Comparison of ENCODE assay signal across 8 mouse cellular contexts in the genomic region with DNA sequence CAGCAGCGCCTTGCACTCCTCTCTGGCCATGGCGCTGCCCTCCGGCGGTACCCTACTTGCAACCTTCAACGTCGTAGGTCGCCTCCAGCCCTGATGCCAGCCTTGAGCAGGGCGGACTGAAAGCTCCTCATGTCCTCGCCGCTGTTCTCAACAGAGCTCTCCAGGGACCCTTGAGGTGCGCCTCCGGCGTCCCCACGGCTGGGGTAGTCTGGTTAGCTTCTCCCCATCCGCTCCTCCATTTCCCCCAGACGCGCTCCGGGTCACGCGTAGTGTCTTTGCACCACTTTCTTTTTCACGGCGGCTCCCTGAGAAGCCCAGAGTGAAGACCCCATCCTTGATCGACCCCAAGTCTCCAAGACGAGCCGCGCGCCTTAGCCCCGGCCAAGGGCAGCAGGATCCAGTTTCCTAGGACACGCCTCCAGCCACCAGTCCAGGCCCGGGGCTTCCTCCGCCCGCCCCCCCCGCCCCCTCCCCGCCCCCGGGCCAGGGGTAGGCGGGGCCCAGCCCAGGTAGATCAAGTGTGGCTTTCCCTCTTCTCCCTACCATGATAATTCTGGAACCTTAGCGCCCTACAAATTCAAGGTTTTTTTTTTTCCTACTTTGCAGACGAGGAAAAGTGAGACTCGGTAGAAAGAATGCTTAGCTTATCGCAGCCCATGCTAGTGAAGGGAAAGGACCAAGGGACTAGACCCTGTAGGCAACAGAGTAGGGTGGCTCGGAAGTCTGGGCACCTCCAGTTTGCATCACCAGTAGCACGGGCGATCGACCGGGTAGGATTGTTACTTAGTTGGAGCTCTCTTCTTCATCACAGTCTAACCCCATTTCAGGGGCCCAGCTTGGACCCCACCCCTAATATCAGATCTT. TPM values are rescaled to one million over a fixed set of nuclear protein-coding genes. Genes with fewer than 3 reads are reported as not detected.
DNase-seq lines count a peak whose midpoint lies in the region; ATAC-seq and TF ChIP-seq lines count a peak whose summit lies in the region.

A gene (minus strand): TSS at position 392 of the 864 bp plus-strand sequence.

- no peak within 1 kb of the TSS for H3K27ac ChIP-seq in limb, embryonic 11.5 days (replicated peaks; ENCODE audit: low read depth, low read length)
- H3K27ac ChIP-seq in midbrain, embryonic 10.5 days (replicated peaks) = peak within 1 kb of the TSS; percentile 88

- H3K4me1 ChIP-seq in limb, embryonic 11.5 days (ENCODE audit: control insufficient read depth, insufficient read depth, low read length) = peaks cover 13% of the 10 kb centered on the region
- H3K4me1 ChIP-seq in midbrain, embryonic 10.5 days = peaks cover 50% of the 10 kb centered on the region

- H3K36me3 ChIP-seq in C2C12 (ENCODE audit: control insufficient read depth, insufficient read depth) = no peaks in the 10 kb centered on the region
- H3K36me3 ChIP-seq in limb, embryonic 11.5 days (ENCODE audit: control insufficient read depth, insufficient read depth, low read length) = no peaks in the 10 kb centered on the region
- no peaks in the 10 kb centered on the region for H3K36me3 ChIP-seq in midbrain, embryonic 10.5 days

- peaks cover 7% of the 10 kb centered on the region for H3K79me3 ChIP-seq in C2C12 (ENCODE audit: low read depth)

- H3K27me3 ChIP-seq in C2C12 (ENCODE audit: control insufficient read depth, insufficient read depth, insufficient read length) = peaks cover 21% of the 10 kb centered on the region
- peaks cover 23% of the 10 kb centered on the region for H3K27me3 ChIP-seq in limb, embryonic 11.5 days (ENCODE audit: control insufficient read depth, insufficient read depth, low read length)
- H3K27me3 ChIP-seq in midbrain, embryonic 10.5 days (ENCODE audit: low read depth, poor library complexity, severe bottlenecking) = peaks cover 46% of the 10 kb centered on the region

- under 1% methylated on average over 44 of the region's 45 CpGs for WGBS in limb, embryonic 11.5 days
- under 1% methylated on average over 45 of the region's 45 CpGs for WGBS in midbrain, embryonic 10.5 days

- peak within 1 kb of the TSS; percentile 63 for H3ac ChIP-seq in C2C12 (ENCODE audit: control insufficient read depth, insufficient read length, low read depth)

- DNase-seq in ZHBTc4 (ENCODE audit: low read depth, low spot score) = peak; percentile 89
- DNase-seq in heart, postnatal 36 days = peak; percentile 31 to 39
- peak; percentile 84 for DNase-seq in limb, embryonic 11.5 days (ENCODE audit: low spot score)
- peak; percentile 81 for DNase-seq in midbrain, embryonic 10.5 days (ENCODE audit: low spot score)
- DNase-seq in spleen, postnatal 4 days (ENCODE audit: low spot score in 2 of 2) = peak; percentile 27 to 74
- no peak for DNase-seq in adipocyte (ENCODE audit: low spot score)

- TF ChIP-seq CTCF in C2C12 (IDR thresholded peaks at IDR 0.05; ENCODE audit: control insufficient read depth, insufficient read depth, insufficient read length) = no peak

- H3K4me3 ChIP-seq in C2C12 (ENCODE audit: insufficient read depth, poor library complexity, severe bottlenecking) = peak within 1 kb of the TSS; percentile 60
- H3K4me3 ChIP-seq in limb, embryonic 11.5 days (ENCODE audit: low read depth, low read length) = peak within 1 kb of the TSS; percentile 59
- peak within 1 kb of the TSS; percentile 84 for H3K4me3 ChIP-seq in midbrain, embryonic 10.5 days

- intact Hi-C loops in heart, postnatal 36 days (cut with DNase I) = loop anchor here (2.0 to 10.0 kb wide), 3 partner anchors 31 to 191 kb away; a partner anchor contains a TSS

- H3K79me2 ChIP-seq in C2C12 (ENCODE audit: control insufficient read depth, insufficient read depth) = peaks cover 29% of the 10 kb centered on the region

- peak within 1 kb of the TSS; percentile 98 for H3K4me2 ChIP-seq in limb, embryonic 11.5 days (ENCODE audit: low read depth, severe bottlenecking)

- ATAC-seq in erythroblast, adult 5-6 weeks (replicated peaks; ENCODE audit: low FRiP score, poor library complexity, severe bottlenecking) = peak; percentile 58
- ATAC-seq in limb, embryonic 11.5 days (ENCODE audit: insufficient number of reproducible peaks, low FRiP score, low TSS enrichment, low read depth) = peak; percentile 76

- H3K9ac ChIP-seq in limb, embryonic 11.5 days (ENCODE audit: low read length) = peak within 1 kb of the TSS; percentile 69

- H3K9me3 ChIP-seq in limb, embryonic 11.5 days (ENCODE audit: control insufficient read depth, low read length) = no peaks in the 10 kb centered on the region
- H3K9me3 ChIP-seq in midbrain, embryonic 10.5 days (replicated peaks) = no peaks in the 10 kb centered on the region

TF ChIP-seq in C2C12, 6 proteins besides CTCF, POLR2A, EP300 and RAD21:
- TF ChIP-seq MYOG (IDR thresholded peaks at IDR 0.05; ENCODE audit: control insufficient read depth, extremely low read depth, insufficient read length) (no peak), FOSL1 (IDR thresholded peaks at IDR 0.05; ENCODE audit: insufficient read depth, low read length, poor library complexity, severe bottlenecking) (no peak), MYOD1 (IDR thresholded peaks at IDR 0.05; ENCODE audit: control insufficient read depth, insufficient read length, low read depth) (no peak), USF1 (IDR thresholded peaks at IDR 0.05; ENCODE audit: low read depth) (no peak), MAX (IDR thresholded peaks at IDR 0.05) (no peak), CEBPB (IDR thresholded peaks at IDR 0.05; ENCODE audit: low read depth) (no peak)

RNA-seq across cellular contexts. Expression of the gene that starts here (rescaled TPM):
- polyA plus RNA-seq in C2C12 (2012; fragmentation: generic; extraction: Trizol) = 0.02 TPM
- total RNA-seq in erythroblast, adult 5-6 weeks (2015; ENCODE audit: low replicate concordance) = 0.42 and 1.7 TPM in 2 replicates
- total RNA-seq in erythroblast, adult 5-6 weeks (2017; ENCODE audit: low replicate concordance) = 0.14 and 0.68 TPM in 2 replicates
- total RNA-seq in heart, postnatal 36 days (2021) = under 1 TPM; 0.03 to 0.06 TPM
- 0.20 and 0.40 TPM in 2 replicates for polyA plus RNA-seq in limb, embryonic 11.5 days (2014; fragmentation: Nextera tagmentation; extraction: Ambion mirVana)
- polyA plus RNA-seq in midbrain, embryonic 10.5 days (2016; fragmentation: Nextera tagmentation; extraction: Ambion mirVana) = 0.29 and 0.64 TPM in 2 replicates

Comparison
In these comparisons a context has a peak if more than half of its experiments do, and no peak if none do; other contexts are left out.
1. Peak in DNase-seq in heart, postnatal 36 days; RNA of the gene not detected or under 1 TPM.
2. Peak in DNase-seq, ATAC-seq, H3K4me3 ChIP-seq, H3K9ac ChIP-seq and H3K4me2 ChIP-seq in limb, embryonic 11.5 days; RNA of the gene not detected or under 1 TPM.
3. Peak in DNase-seq, H3K4me3 ChIP-seq and H3K27ac ChIP-seq in midbrain, embryonic 10.5 days; RNA of the gene not detected or under 1 TPM.